Mouse (Mus musculus) WW6 (cell line): Measurements from ENCODE around the gene Usp20.
"Not testable (repeated sequence)": the region's sequence is repeated elsewhere in the genome, so short reads cannot be mapped to it uniquely, and the experiment has no call there.

Source experiments
- DNase-seq: peaks from one replicate; pipeline ENCODE4 v3.0.0-alpha.2; 2013; ENCODE audit warnings: low read depth, low spot score

Usp20 gene

DNA sequence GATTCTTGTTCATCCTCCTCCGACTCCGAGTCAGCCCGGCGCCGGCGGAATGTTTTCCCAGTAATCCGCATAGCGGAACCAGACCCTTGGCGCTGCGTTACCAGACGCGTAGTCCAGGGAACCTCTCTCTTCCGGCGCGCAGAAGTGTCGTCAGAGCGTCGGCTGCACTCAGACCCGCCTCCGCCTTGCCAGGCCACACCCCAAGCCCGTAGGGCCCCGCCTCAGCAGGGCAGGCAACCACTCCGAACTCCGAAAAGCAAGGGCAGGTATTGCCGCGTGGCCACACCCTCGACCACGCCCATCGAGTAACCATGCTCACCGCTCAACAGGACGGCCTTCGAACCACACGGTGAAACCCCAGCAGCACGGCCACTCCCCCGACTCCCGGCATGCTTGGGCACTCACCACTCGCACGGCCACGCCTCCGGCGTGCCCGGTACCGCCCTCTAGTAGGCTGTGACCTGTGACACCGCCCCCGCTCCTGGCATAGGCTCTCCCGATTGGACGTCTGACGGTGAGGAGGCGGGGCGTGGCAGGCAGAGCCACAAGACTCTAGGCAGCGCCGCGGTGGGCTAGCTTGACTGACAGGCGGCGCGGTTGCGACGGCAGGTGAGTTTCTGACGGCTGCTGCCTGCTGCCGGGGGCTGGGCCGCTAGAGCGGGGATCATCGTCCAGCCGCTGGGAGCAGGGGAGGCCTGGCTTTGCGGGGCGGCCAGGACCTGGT lies at the start of gene Usp20, which contains the start of gene BC005624:
Usp20 (plus strand) TSS at position 490 of the 724 bp plus-strand sequence.
BC005624 (minus strand) TSS at position 412 of the 724 bp plus-strand sequence.
- peak; percentile 100 for DNase-seq

DNA sequence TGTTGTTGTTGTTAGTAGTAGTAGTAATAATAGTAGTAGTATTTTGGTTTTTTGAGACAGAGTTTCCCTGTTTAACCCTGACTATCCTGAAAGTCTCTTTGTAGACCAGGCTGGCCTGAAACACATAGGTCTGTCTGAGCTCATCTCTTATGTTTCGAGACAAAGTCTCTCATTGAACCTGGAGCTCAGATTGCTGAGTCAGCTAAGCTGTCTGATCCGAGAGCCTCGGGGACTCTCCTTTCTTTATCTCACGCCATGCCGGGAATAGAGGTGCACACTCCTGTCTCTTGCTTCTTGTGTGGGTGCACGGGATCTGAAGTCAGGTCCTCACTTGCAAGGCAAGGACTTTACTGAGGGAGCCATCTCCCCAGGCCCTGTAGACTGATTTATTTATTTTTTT lies 49.0 kb upstream of the Usp20 start:
- DNase-seq = no peak

DNA sequence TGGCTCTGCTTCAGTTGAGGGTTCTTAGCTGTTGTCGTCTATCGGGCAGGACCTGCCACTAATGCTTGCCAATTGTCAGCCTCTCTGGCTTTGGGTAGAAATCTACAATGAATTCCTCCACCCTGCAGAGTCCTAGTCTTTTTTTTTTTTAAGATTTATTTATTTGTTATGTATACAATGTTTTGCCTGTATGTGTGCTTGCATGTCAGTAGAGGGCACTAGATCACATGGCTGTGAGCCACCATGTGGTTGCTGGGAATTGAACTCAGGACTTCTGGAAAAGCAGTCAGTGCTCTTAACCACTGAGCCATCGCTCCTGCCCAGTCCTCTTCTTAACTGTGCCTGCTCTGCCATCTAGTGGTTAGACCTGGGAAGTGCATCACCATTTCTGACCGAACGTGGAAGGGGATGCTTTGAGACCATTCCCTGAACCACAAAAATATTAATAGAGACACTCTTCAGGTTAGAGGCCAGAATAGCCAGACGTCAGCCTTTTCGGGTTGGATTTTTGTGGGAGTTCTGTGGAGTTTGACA lies 48.1 kb upstream of the Usp20 start:
- peak; percentile 54 for DNase-seq

DNA sequence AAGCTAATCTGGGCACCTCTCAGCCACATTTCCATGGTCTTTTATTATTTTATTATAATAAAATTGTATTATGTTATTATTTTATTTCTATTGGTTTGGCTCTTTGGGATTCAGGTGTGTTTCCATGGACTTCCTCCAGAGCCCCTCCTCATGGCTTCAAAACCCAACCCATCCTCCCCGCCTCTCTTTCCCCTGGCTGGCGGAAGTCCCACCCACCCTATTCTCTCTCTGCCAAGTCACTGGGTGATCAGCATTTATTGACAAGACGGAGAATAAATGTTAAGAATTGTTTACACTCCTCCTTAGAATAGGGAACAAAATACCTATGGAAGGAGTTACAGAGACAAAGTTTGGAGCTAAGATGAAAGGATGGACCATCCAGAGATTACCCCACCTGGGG lies 45.3 kb upstream of the Usp20 start:
- DNase-seq = no peak

DNA sequence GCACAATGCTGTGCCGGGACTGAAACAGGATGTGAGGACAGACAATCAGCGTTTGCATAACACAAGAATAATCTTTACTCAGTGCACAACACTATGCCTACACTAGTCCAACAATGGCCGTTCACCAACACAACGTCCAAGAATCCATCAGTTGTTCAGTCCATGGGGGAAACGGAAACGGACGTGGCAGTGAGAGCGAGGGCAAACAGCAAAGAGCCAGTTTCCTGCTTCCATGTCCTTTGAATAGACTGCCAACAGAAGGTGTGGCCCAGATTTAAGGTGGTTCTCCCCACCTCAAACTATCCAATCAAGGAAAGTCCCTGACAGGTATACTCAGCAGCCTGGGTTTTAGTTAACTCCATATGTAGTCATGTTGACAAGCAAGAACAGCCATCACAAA lies 44.3 kb upstream of the Usp20 start:
- no peak for DNase-seq

DNA sequence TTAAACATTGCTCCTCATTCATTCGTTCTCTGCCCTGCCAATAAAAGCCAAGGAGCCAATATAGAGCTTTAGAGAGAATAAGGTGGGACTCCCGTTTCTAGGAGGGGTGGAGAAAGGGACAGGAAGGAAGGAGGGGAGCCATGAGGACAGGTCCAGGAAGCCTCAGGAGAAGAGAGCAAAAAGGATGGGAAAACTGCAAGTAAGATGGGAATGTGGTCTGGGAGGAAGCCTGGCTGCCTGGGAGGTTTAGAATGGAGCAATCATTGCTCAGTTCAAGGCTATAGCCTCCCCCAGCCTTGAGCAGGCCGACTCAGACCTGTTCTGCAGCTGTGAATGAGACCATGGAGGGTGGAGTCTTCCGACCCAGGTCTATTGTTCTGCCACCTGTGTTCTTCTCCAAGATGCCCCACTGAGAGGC lies 43.5 kb upstream of the Usp20 start:
- peak; percentile 56 for DNase-seq

DNA sequence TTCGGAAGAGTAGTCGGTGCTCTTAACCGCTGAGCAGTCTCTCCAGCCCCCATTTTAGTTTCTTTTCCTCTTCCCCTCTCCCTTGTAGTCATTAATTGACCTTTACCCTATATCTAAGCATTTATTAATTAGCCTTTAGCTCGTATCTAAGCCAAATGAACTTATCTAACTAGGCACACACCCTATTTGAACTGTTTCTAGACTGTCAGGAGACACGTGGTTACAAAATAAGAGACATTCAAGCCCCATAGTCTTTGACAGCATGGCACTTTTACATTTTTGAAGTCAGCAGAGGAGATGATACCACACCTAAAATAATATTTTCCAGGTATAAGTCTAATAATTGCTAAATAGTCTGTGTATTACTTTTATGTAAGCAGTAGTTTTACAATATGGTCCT lies 40.5 kb upstream of the Usp20 start:
- no peak for DNase-seq

DNA sequence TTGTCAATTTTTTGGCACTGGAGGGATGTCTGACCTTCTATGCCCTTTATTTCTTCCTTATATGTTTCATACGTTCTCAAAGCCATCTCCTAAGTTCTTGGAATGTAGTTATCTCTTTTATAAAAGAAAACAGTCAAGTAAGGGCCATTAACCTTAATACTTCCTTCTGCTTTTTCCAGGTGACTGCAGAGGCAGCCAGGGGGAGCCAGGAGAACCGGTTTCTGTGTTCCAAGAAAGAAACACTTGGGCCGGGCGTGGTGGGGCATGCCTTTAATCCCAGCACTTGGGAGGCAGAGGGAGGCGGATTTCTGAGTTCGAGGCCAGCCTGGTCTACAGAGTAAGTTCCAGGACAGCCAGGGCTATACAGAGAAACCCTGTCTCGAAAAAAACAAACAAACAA lies 40.0 kb upstream of the Usp20 start:
- DNase-seq = not testable (repeated sequence)

DNA sequence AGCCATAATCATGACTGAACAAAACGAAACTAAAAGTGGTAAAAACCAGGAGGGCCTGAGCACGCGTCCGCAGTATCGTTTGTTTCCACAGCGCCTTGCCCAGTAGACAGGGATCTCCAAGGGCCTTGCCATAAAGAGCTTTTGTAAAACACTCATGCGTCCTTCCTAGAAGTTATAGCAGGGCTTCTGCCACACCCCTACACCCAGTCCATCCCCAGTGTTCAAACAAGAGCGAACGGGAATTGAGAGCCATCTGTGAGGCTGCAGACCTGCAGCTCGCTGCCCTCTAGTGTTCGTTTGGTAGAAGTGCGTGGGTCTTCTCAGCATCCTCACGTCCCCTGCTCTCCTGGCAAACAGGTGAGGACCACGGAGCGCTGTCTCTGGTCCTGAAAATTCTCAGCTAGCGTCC lies 39.5 kb upstream of the Usp20 start:
- DNase-seq = peak; percentile 80

DNA sequence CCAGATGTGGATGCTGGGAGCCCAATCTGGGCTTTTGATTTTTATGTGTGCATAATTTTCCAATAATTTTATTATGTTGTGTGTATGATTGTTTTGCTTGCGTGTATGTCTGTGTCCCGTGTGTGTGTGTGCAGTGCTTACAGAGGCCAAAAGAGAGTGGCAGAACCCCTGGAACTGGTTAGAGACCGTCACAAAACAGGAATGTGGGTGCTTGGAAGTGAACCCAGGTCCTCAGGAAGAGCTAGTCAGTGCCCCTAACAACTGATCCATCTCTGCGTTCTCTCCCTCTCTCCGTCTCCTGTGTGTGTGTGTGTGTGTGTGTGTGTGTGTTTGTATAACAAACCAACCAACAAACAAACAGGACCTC lies 29.6 kb upstream of the Usp20 start:
- no peak for DNase-seq

DNA sequence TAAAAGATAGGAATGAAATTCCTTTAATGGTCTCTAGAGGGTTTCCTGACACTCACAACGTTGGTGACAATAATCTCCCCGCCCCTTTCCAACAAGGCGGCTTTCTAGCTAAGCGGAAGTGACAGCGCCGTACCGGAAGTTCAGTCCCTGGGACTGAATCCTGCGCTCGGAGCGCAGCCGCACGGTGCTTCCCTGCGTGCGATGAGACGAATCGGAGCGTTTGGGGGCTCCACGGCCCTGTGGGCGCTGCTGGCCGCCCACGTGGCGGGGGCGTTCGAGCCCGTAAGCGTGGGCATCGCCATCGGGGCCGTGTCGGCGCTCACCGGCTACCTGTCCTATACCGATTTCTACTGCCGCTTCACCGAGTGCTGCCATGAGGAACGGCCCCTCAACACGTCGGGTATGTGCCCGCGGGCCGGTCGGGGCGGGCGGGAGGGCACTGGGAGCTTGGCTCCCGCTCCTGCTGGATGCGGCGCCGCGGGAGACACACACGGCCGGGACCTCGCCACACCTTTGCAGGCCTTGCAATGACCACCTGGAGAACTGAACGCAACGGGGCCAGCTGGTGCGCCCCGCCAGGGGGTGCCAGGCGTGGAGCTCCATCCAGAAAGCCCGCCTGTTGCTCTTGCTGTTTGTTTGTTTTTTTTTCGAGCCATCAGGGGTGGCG lies 29.1 kb upstream of the Usp20 start, which contains the start of gene Tor1b:
Tor1b (plus strand) TSS at position 136 of the 667 bp plus-strand sequence.
- DNase-seq = peak; percentile 80

DNA sequence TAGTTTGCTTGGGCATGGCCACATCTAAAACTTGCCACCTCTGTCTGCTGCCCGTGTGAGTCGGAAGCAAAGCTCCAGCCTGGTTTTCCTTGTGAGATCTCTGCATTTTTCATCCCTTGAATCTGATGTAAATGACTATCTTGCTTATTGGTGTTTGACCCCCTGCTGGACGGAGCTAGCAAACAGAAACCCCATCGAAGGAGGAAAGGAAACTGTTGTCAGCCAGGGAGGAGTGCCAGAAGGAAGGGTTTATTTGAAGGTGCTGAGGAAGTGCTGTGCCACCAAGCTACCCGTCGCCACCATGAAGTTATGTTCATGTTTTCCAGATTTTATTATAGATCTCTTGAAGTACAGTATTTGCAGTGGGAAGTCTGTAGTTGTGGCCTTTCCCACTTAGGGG lies 27.3 kb upstream of the Usp20 start:
- no peak for DNase-seq

DNA sequence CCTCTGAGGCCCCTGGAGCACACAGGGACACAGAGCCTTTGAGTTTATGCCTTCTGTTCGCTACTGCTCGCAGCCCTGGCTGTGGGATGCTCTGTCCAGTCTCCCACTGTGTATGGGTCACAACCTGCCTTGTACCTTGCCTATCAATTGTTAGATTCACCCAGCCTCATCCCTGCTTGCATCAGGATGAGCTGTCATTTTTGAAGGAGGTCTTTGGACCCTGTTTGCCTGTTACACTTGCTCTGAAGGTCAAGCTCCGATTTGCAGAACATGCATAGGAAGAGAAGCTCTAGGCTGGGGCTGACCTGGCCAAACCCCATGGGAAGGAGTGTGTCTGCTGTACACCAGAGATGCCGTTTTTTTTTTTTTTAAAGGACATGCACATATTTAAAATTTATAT lies 24.6 kb upstream of the Usp20 start:
- no peak for DNase-seq

DNA sequence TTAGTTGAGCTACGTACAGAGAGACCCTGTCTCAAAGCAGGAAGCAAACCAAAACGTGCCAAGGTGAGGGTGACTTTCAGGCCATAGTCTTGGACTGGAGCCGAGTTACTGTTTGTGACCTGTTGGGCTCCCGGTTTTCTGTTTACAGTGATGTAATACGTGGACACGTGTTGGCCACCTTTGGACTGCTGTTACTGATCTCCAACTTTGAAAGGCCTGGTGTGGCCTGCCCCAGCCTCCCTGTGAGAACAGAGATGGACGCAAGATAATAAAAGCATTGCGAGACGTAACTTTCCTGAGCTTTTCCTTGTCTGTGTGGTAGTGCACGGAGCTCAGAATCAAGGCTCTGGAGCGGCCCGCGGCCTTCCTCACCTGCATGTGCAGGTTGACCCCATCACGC lies 23.4 kb upstream of the Usp20 start:
- DNase-seq = no peak

DNA sequence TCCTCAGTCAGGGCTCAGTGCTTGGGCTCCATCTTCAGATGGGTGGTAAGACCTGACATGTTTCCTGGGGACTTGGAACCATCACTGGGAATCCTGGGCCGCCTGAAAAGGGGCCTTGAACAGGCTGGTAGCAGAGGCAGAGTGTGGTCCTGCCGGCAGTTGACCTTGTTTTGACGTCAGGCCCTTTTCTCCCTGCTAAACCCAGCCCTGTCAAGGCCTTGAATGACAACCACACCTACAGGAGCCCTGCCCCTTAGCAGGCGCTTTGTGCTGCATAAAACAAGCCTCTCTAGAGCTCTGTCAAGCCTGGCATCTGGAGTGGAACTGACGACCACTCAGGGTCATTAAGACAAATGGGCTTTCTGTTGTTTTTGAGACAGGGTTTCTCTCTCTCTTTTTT lies 22.2 kb upstream of the Usp20 start:
- DNase-seq = no peak

DNA sequence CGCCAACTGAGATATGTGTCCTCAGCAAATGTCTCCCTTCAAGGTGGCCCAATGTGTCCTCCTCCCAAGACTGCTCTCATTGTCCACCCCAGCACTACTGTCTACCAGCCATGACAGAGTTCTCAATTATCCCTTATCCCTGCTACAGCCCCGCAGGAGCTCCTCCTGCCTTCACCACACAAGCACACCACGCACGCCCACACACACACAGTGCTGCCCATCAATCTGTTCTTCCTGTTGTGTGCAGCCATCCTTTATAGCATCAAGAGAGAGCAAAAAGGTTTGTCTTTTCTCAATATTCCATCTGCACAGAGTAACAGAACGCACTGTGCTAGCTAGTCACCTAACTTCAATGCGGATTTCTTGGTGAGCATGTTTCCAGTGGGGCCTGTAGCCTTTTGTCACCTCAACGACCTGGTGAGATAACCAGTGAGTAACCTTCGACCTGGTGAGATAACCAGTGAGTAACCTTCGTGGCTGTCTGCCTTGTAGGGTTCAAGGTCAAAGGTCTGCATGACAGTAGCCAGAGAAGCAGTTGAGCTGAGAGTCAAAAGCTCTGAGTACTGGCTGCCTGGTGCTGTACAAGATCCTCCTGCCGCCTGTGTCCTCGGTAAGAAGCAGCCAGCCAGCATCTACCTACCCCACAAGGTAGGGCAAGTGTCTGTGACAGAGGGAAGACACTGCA lies 19.4 kb upstream of the Usp20 start:
- DNase-seq = no peak

DNA sequence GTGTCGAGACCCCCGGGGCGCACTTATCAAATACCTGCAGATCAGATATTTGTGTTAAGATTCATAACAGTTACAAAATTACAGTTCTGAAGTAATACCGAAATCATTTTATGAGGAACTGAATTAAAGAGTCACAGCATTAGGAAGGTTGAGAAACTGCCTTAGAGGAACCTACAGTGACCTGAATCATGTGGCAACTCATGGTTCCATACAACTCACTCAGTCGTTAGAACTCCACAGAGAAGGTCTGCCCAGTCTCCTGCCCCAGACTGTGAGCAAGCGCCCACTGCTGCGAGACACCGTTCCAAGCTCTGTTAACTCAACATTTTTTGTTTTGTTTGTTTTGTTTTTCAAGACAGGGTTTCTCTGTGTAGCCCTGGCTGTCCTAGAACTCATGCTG lies 16.5 kb upstream of the Usp20 start:
- no peak for DNase-seq

DNA sequence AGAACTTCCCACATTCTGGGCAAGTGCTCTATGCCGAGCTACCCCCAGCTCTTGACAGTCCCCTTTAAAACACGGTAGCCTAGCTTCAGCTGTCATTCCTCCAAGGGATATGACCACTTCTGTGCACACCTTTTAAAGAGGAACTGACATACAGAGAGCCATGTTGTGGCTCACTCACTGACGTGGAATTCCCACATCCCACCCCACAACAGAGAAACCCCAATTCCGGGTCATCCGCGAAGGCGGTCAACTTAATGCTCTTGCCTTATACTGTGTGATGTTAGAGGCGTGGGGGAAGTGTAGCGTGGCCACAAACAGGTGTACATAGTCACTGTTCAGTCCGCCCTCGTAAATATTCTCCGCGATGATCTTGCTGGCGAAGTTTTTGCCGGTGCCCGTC lies 15.3 kb upstream of the Usp20 start:
- DNase-seq = no peak

DNA sequence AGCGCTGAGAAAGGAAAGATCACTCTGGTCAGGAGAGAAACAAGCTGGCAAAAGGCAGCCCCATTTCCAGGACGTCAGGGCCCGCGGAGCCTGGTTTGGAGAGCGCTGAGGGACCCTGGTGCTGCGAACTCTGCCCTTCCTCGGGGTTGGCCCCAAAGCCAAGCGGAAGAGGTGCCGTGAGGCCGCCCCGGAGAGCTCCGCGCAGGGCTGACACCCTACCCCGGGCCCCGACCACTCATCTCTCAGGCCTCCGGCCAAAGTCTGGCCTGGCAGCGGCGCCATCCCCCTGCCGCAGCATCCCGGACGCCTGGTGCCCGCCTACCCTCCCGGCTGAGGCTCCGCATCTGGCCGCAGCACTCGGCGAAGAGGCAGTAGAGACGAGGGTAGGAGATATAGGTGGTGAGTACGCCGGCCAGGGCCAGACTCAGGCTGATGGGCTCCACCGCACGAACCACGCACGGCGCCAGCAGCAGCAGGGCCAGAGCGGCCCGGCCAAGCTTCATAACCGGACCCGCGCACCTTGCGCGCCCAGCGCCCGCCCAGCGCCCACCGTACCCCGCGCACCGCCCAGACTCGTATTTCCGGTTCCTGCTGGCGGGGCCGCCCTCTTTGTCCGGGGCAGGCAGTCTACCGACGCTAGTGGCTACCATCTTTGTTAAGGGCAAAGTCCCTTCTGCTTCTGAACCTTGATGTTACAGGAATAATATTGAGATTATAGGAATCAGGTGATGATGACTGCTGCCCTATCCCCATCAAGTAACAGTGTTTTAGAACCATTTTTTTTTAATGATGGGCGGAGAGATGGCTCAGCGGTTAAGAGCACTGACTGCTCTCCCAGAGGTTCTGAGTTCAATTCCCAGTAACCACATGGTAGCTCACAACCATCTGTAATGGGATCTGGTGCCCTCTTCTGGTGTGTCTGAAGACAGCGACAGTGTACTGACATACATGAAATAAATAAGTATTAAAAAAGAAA lies 14.4 kb upstream of the Usp20 start, which contains the start of gene Tor1a:
Tor1a (minus strand) TSS at position 582 of the 976 bp plus-strand sequence.
- DNase-seq = peak; percentile 71

DNA sequence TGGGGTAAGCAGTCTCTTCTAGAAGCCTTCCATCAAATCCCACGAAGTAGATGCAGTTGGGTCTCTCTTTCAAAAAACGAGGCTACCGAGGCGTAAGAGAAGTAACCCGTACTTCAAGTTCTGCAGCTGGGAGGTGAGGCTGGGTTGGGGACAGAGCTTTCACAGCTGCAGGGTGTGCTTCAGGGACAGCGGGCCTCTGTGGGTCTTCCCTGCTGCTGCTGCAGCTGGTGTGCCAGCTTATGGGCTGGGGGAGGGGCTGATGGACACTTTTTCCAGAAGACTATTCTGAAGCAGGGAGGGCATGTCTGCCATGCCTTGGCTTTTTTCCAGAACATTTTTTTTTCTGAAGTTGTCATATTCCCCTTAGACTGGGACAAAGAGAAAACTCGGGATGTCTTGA lies 945 bp downstream of the Usp20 start:
- no peak for DNase-seq
